Mouse (Mus musculus) brain, embryonic 14.5 days (tissue): ENCODE data around the gene Olfr193.

Source experiments
- CTCF ChIP-seq: fragments of 200-500 bp; IDR thresholded peaks from 2 replicates; pipeline ENCODE4 v1.5.1; 2012; ENCODE audit warnings: inconsistent platforms, mild to moderate bottlenecking, moderate library complexity, borderline replicate concordance; ENCODE audit not compliant: insufficient read depth, insufficient read length; ENCODE audit errors: extremely low read depth
- POLR2A ChIP-seq: fragments of 200-500 bp; IDR thresholded peaks from 2 replicates; pipeline ENCODE4 v1.6.1; 2012; ENCODE audit warnings: mild to moderate bottlenecking, inconsistent platforms, borderline replicate concordance; ENCODE audit not compliant: poor library complexity, insufficient read depth, insufficient read length, severe bottlenecking; ENCODE audit errors: extremely low read depth

GRCm38 (mm10) chr16:59077905-59078304 lies 33.8 kb downstream of the Olfr193 start, which contains the start of gene Olfr190:
- TF ChIP-seq POLR2A = no peak
- no peak for TF ChIP-seq CTCF
